Mouse (Mus musculus): ENCODE data around the gene Spata3. TPM values are rescaled to one million over a fixed set of nuclear protein-coding genes. Genes with fewer than 3 reads are reported as not detected.

The Spata3 gene
- total RNA-seq, 4 experiments from 2014 or later = not detected

Other genes with a start within 250 kb of the Spata3 start
- gene A630001G21Rik, start 238.2 kb upstream of the Spata3 start, total RNA-seq (2022) = not detected
- 100 to 1,000 TPM; 177 to 206 (median 195) TPM for gene Cab39, start 223.4 kb upstream of the Spata3 start, total RNA-seq (2022)
- gene Itm2c, start 122.5 kb upstream of the Spata3 start, total RNA-seq (2022) = 10 to 100 TPM; 24.3 to 35.2 (median 28.2) TPM
- gene 4933407L21Rik, start 88.3 kb upstream of the Spata3 start, total RNA-seq (2022) = under 1 TPM in 2 of 4 experiments, not detected in 2; 0.22 to 0.67 TPM
- gene Gpr55, start 55.8 kb upstream of the Spata3 start, total RNA-seq (2022) = not detected
- gene 2810459M11Rik, start 29.0 kb downstream of the Spata3 start, total RNA-seq (2022) = not detected
- gene Psmd1, start 47.6 kb downstream of the Spata3 start, total RNA-seq (2022) = 100 to 1,000 TPM; 124 to 134 (median 130) TPM
- under 1 TPM in 2 of 4 experiments, not detected in 2; 0.27 to 0.65 TPM for gene Htr2b, start 95.2 kb downstream of the Spata3 start, total RNA-seq (2022)
- gene Gm21972, start 116.8 kb downstream of the Spata3 start, total RNA-seq (2022) = not detected
- 1 to 10 TPM; 1.5 to 2.1 (median 1.8) TPM for gene Armc9, start 138.0 kb downstream of the Spata3 start, total RNA-seq (2022)